Mouse (Mus musculus) lung, embryonic 15.5 days (tissue): Measurements from ENCODE around the gene Asz1. TPM values are rescaled to one million over a fixed set of nuclear protein-coding genes. Genes with fewer than 3 reads are reported as not detected.

Experiments
- polyA plus RNA-seq: library from polyadenylated mRNA; unstranded; fragments of >200 nt; fragmentation: Nextera tagmentation; extraction: Ambion mirVana; gene quantifications from 2 replicates; pipeline ENCODE4 v1.2.1, GENCODE M21; 2015

Asz1 gene
- polyA plus RNA-seq, 1 experiment from 2014 or later, result 9.7 TPM

Other genes starting within 250 kb of the Asz1 start
- gene Wnt2, start 78.5 kb downstream of the Asz1 start, polyA plus RNA-seq, result 79.4 and 86.0 TPM in 2 replicates
- gene Cftr, start 61.6 kb upstream of the Asz1 start, polyA plus RNA-seq, result 6.6 and 6.7 TPM in 2 replicates